ENCODE assay signal across 10 mouse cellular contexts in genomic region chr5:93296341-93296746, GRCm38 (mm10). TPM values are rescaled to one million over a fixed set of nuclear protein-coding genes. Genes with fewer than 3 reads are reported as not detected.
DNase-seq lines count a peak whose midpoint lies in the region; ATAC-seq and TF ChIP-seq lines count a peak whose summit lies in the region.
"Had no signal": no experiment of that assay in that cellular context is flagged by ENCODE, and none has a peak within 500 bp of the region (broad histone marks: within the 10 kb centered on the region; RNA-seq: fewer than 3 reads in every experiment).

No protein-coding gene starts in this region.

- no peak for ATAC-seq in midbrain, postnatal 0 days (ENCODE audit: low FRiP score)

- TF ChIP-seq POLR2A in lung, adult 2 months (IDR thresholded peaks at IDR 0.05; ENCODE audit: borderline replicate concordance, extremely low read depth, low read depth, low read length) = no peak

- DNase-seq in heart, adult 18-20 months = peak; percentile 49 to 58
- no peak for DNase-seq in heart, postnatal 4 days
- DNase-seq in 3134 (ENCODE audit: extremely low read depth, insufficient read length, low spot score) = peak; percentile 65
- peak; percentile 56 for DNase-seq in adrenal gland, postnatal 14 days
- peak; percentile 18 for DNase-seq in lung, adult 2 months
- DNase-seq in midbrain, postnatal 0 days (ENCODE audit: low spot score) = no peak
- DNase-seq in left cerebral cortex, postnatal 14 days (ENCODE audit: low spot score in 2 of 2) = no peak
- DNase-seq in right cerebral cortex, postnatal 14 days = no peak
- DNase-seq: cerebellum, postnatal 14 days; spleen, adult 18-20 months had no signal

- peaks cover 3% of the 10 kb centered on the region; the same call in 1 of the 2 replicates for H3K4me1 ChIP-seq in lung, adult 2 months (ENCODE audit: control insufficient read depth, insufficient read depth, low read length)
- H3K4me1 ChIP-seq in midbrain, postnatal 0 days (ENCODE audit: insufficient read depth, low read length) = no peaks in the 10 kb centered on the region

- no peak for TF ChIP-seq CTCF in lung, adult 2 months (IDR thresholded peaks at IDR 0.05; ENCODE audit: insufficient read depth, low read length)
- no peak for TF ChIP-seq CTCF in midbrain, postnatal 0 days (IDR thresholded peaks at IDR 0.05)

- intact Hi-C loops in left cerebral cortex, postnatal 14 days (cut with DNase I) = no loop called here

- H3K27me3 ChIP-seq in midbrain, postnatal 0 days (ENCODE audit: insufficient read depth, low read length) = no peaks in the 10 kb centered on the region

- H3K27ac ChIP-seq in midbrain, postnatal 0 days (ENCODE audit: low read depth, low read length) = no peak overlapping the region

- H3K9me3 ChIP-seq in midbrain, postnatal 0 days (ENCODE audit: low read length) = no peaks in the 10 kb centered on the region

- no peaks in the 10 kb centered on the region for H3K36me3 ChIP-seq in midbrain, postnatal 0 days (ENCODE audit: insufficient read depth, low read length)

- H3K4me2 ChIP-seq in midbrain, postnatal 0 days (ENCODE audit: low read depth, low read length, poor library complexity, severe bottlenecking) = no peak overlapping the region

- H3K4me3 ChIP-seq in lung, adult 2 months (replicated peaks; ENCODE audit: extremely low read depth, low read depth, low read length) = no peak overlapping the region
- H3K4me3 ChIP-seq in midbrain, postnatal 0 days (ENCODE audit: low read depth, low read length) = no peak overlapping the region

- H3K9ac ChIP-seq in midbrain, postnatal 0 days (replicated peaks; ENCODE audit: low read length, poor library complexity, severe bottlenecking) = no peak overlapping the region

- WGBS in lung, adult 2 months = 39% methylated on average over 5 of the region's 5 CpGs
- 82% methylated on average over 5 of the region's 5 CpGs for WGBS in midbrain, postnatal 0 days

RNA-seq across cellular contexts. Expression of gene Ccng2, which starts 29.3 kb away (rescaled TPM):
- total RNA-seq in heart, adult 18-20 months (2021) = 10 to 100 TPM; 13.0 to 20.1 TPM
- total RNA-seq in heart, postnatal 4 days (2021) = 10 to 100 TPM; 16.8 to 18.9 TPM
- 35.7 and 42.1 TPM in 2 replicates for total RNA-seq in adrenal gland, postnatal 14 days (2021)
- 23.6 and 56.6 TPM in 2 replicates for polyA plus RNA-seq in lung, adult 2 months (2012; rRNA removed)
- 38.2 and 57.8 TPM in 2 replicates for total RNA-seq in midbrain, postnatal 0 days (2014; rRNA removed)
- polyA plus RNA-seq in midbrain, postnatal 0 days (2015; fragmentation: Nextera tagmentation; extraction: Ambion mirVana) = 23.5 and 23.9 TPM in 2 replicates
- total RNA-seq in left cerebral cortex, postnatal 14 days (2021) = 10 to 100 TPM; 38.4 to 40.9 TPM

Comparison
In these comparisons a context has a peak if more than half of its experiments do, and no peak if none do; other contexts are left out.
1. DNase-seq: peak in heart, adult 18-20 months (2 of 2), 3134 (single experiment), adrenal gland, postnatal 14 days (single experiment) and lung, adult 2 months (single experiment); none in heart, postnatal 4 days (single experiment), midbrain, postnatal 0 days (single experiment), left cerebral cortex, postnatal 14 days (0 of 2) and right cerebral cortex, postnatal 14 days (single experiment).